8 mouse cellular contexts compared by ENCODE assay signal in the genomic region with DNA sequence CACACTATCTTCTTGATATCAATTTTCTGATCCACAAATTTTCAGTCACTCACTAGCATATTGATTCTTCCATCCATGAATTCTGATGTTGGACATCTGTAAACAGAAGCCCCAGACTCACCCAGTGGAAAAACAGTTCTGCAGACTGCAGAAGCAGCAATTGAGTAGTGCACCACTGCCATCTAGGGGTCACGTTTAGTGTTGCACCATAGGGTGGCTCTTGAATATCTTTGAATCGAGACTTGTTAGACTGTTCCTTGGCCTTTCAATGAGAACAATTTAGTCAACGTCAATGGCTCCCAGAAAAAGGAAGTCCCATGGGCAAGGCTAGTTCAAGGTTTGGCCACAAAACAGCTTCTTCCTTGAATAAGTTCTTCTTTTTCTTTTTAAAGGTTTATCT.
A peak's percentile ranks its signal among the peaks of the same experiment; 100 is the strongest.
DNase-seq lines count a peak whose midpoint lies in the region.
"Not testable (repeated sequence)": the region's sequence is repeated elsewhere in the genome, so short reads cannot be mapped to it uniquely, and the experiment has no call there.

No protein-coding gene starts in this region.

- DNase-seq in adrenal gland, postnatal 25 days = peak; percentile 22
- peak; percentile 12 to 43 for DNase-seq in frontal cortex, postnatal 25 days (ENCODE audit: low spot score in 2 of 2)
- peak; percentile 2 to 10 for DNase-seq in heart, postnatal 14 days
- peak; percentile 15 for DNase-seq in kidney, postnatal 14 days
- DNase-seq in left cerebral cortex, adult 11 months (ENCODE audit: low spot score) = peak; percentile 23
- DNase-seq in lung, postnatal 10 days = peak; percentile 12
- DNase-seq in right cerebral cortex, postnatal 4 days = peak; percentile 40
- DNase-seq in urinary bladder, postnatal 25 days (ENCODE audit: low spot score) = peak; percentile 2

- intact Hi-C loops in heart, postnatal 14 days (cut with DNase I) = not testable (repeated sequence)

Comparison
In these comparisons a context has a peak if more than half of its experiments do, and no peak if none do; other contexts are left out.
1. Peak in every context shown above with its lines: DNase-seq.